Mouse (Mus musculus) heart, adult 2 months (tissue): ENCODE results near the gene Col20a1.

Experiments
- CTCF ChIP-seq: fragments of 200-600 bp; IDR thresholded peaks from 2 replicates; pipeline ENCODE4 v1.8.1; 2022; ENCODE audit warnings: antibody characterized with exemption, mild to moderate bottlenecking, moderate library complexity
- EP300 ChIP-seq: fragments of 200-500 bp; IDR thresholded peaks from 2 replicates; pipeline ENCODE4 v1.6.1; 2011; ENCODE audit warnings: low read depth, low read length, control low read depth; ENCODE audit not compliant: insufficient read depth

GRCm38 (mm10) chr2:180954061-180955047, 32.0 kb upstream of the Col20a1 start, which contains the start of gene Nkain4:
- no peak for TF ChIP-seq EP300
- TF ChIP-seq CTCF: peak; percentile 42
